Mouse (Mus musculus) ES-Bruce4 (cell line): ENCODE results near the gene 1700037C18Rik.

Experiments
- EP300 ChIP-seq: IDR thresholded peaks from 2 replicates; pipeline ENCODE4 v1.6.1; 2011; ENCODE audit warnings: low read depth, low read length; ENCODE audit not compliant: insufficient read depth
- POLR2A ChIP-seq: IDR thresholded peaks from one replicate; pipeline ENCODE4 v1.8.1; 2011; ENCODE audit warnings: low read length; ENCODE audit not compliant: insufficient read depth

DNA sequence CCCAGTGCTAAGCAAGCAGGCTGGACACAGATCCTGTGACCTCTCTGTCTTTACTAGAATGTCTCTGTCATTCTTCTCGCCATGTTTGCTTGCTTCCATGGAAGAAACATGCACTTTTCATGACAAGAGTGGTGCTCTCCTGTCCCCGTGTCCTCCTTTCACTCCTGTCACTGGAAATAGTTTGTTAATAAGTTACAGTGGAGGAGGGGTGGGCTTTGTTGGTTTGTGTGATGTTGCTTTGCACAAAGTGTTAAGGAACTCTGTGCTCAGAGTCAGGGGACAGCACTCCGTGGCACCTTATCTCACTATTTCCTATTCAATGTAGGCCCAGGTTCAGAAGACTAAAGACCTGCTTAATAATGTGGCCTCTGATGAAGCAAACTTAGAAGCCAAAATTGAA is 15.0 kb upstream of the 1700037C18Rik start:
- TF ChIP-seq EP300 (no peak), POLR2A (no peak)
